In genomic region chr12:50301334-50301733, GRCm38 (mm10) we compare ENCODE assay signal across 10 mouse cellular contexts.
A peak's percentile ranks its signal among the peaks of the same experiment; 100 is the strongest.
DNase-seq lines count a peak whose midpoint lies in the region; ATAC-seq and TF ChIP-seq lines count a peak whose summit lies in the region.
"Had no signal": no experiment of that assay in that cellular context is flagged by ENCODE, and none has a peak within 500 bp of the region (broad histone marks: within the 10 kb centered on the region; RNA-seq: fewer than 3 reads in every experiment).

No protein-coding gene starts in this region.

- no peaks in the 10 kb centered on the region for H3K9me3 ChIP-seq in limb, embryonic 14.5 days (ENCODE audit: control insufficient read depth, low read length)
- H3K9me3 ChIP-seq in limb, embryonic 10.5 days (replicated peaks), result no peaks in the 10 kb centered on the region
- H3K9me3 ChIP-seq in forebrain, embryonic 15.5 days, result no peaks in the 10 kb centered on the region
- no peaks in the 10 kb centered on the region for H3K9me3 ChIP-seq in midbrain, postnatal 0 days (ENCODE audit: low read length)
- H3K9me3 ChIP-seq in heart, embryonic 12.5 days (replicated peaks), result no peaks in the 10 kb centered on the region

- TF ChIP-seq POLR2A in limb, embryonic 14.5 days (IDR thresholded peaks at IDR 0.05; ENCODE audit: borderline replicate concordance, extremely low read depth, insufficient read depth, insufficient read length), result no peak
- no peak for TF ChIP-seq POLR2A in brain, embryonic 14.5 days (IDR thresholded peaks at IDR 0.05; ENCODE audit: borderline replicate concordance, extremely low read depth, insufficient read depth, insufficient read length, poor library complexity, severe bottlenecking)

- no peak for ATAC-seq in limb, embryonic 14.5 days (ENCODE audit: low FRiP score, low read depth)
- ATAC-seq in forebrain, embryonic 15.5 days (replicated peaks), result peak; percentile 89
- ATAC-seq in midbrain, postnatal 0 days (ENCODE audit: low FRiP score), result 0 out of 2 replicates have a peak, but pooled peaks have one; percentile 63
- no peak for ATAC-seq in heart, embryonic 12.5 days (ENCODE audit: insufficient number of reproducible peaks, low FRiP score)
- ATAC-seq: inflammation-experienced regulatory T-cells, adult 6 months had no signal

- TF ChIP-seq CTCF in brain, embryonic 14.5 days (IDR thresholded peaks at IDR 0.05; ENCODE audit: borderline replicate concordance, extremely low read depth, insufficient read depth, insufficient read length), result peak; percentile 25; the same call in 1 of the 2 replicates
- TF ChIP-seq CTCF in midbrain, postnatal 0 days (IDR thresholded peaks at IDR 0.05), result peak; percentile 72

- DNase-seq in limb, embryonic 14.5 days (ENCODE audit: low spot score), result peak; percentile 17
- no peak for DNase-seq in limb, embryonic 10.5 days (ENCODE audit: low spot score)
- DNase-seq in brain, embryonic 14.5 days (ENCODE audit: low read depth), result peak; percentile 94
- DNase-seq in midbrain, postnatal 0 days (ENCODE audit: low spot score), result peak; percentile 74
- no peak for DNase-seq in cerebellum, postnatal 25 days
- no peak for DNase-seq in spleen, postnatal 36 days (ENCODE audit: low spot score in 2 of 2)
- DNase-seq: lung, postnatal 4 days had no signal

- H3K27ac ChIP-seq in limb, embryonic 14.5 days (replicated peaks; ENCODE audit: low read depth, low read length), result no peak overlapping the region
- no peak overlapping the region for H3K27ac ChIP-seq in limb, embryonic 10.5 days
- H3K27ac ChIP-seq in forebrain, embryonic 15.5 days (replicated peaks), result no peak overlapping the region
- no peak overlapping the region for H3K27ac ChIP-seq in midbrain, postnatal 0 days (ENCODE audit: low read depth, low read length)
- no peak overlapping the region for H3K27ac ChIP-seq in heart, embryonic 12.5 days (ENCODE audit: poor library complexity, severe bottlenecking)

- H3K27me3 ChIP-seq in limb, embryonic 14.5 days (ENCODE audit: control insufficient read depth, insufficient read depth, low read length), result no peaks in the 10 kb centered on the region
- no peaks in the 10 kb centered on the region for H3K27me3 ChIP-seq in limb, embryonic 10.5 days (ENCODE audit: low read depth, poor library complexity, severe bottlenecking)
- no peaks in the 10 kb centered on the region for H3K27me3 ChIP-seq in forebrain, embryonic 15.5 days
- H3K27me3 ChIP-seq in midbrain, postnatal 0 days (ENCODE audit: insufficient read depth, low read length), result no peaks in the 10 kb centered on the region
- no peaks in the 10 kb centered on the region for H3K27me3 ChIP-seq in heart, embryonic 12.5 days (replicated peaks)

- H3K36me3 ChIP-seq in limb, embryonic 14.5 days (ENCODE audit: control insufficient read depth, insufficient read depth, low read length), result no peaks in the 10 kb centered on the region
- H3K36me3 ChIP-seq in limb, embryonic 10.5 days, result no peaks in the 10 kb centered on the region
- no peaks in the 10 kb centered on the region for H3K36me3 ChIP-seq in forebrain, embryonic 15.5 days
- no peaks in the 10 kb centered on the region for H3K36me3 ChIP-seq in midbrain, postnatal 0 days (ENCODE audit: insufficient read depth, low read length)
- no peaks in the 10 kb centered on the region for H3K36me3 ChIP-seq in heart, embryonic 12.5 days

- 67% methylated on average over 1 of the region's 1 CpGs for WGBS in limb, embryonic 14.5 days
- 63% methylated on average over 1 of the region's 1 CpGs for WGBS in limb, embryonic 10.5 days
- 17% methylated on average over 1 of the region's 1 CpGs for WGBS in forebrain, embryonic 15.5 days
- WGBS in midbrain, postnatal 0 days, result 26% methylated on average over 1 of the region's 1 CpGs
- 22% methylated on average over 1 of the region's 1 CpGs for WGBS in heart, embryonic 12.5 days

- H3K4me1 ChIP-seq in limb, embryonic 14.5 days (ENCODE audit: control insufficient read depth, insufficient read depth, low read length), result no peaks in the 10 kb centered on the region
- H3K4me1 ChIP-seq in limb, embryonic 10.5 days, result no peaks in the 10 kb centered on the region
- peaks cover 9% of the 10 kb centered on the region for H3K4me1 ChIP-seq in forebrain, embryonic 15.5 days
- no peaks in the 10 kb centered on the region for H3K4me1 ChIP-seq in midbrain, postnatal 0 days (ENCODE audit: insufficient read depth, low read length)
- no peaks in the 10 kb centered on the region for H3K4me1 ChIP-seq in heart, embryonic 12.5 days (replicated peaks)

- H3K9ac ChIP-seq in limb, embryonic 14.5 days (ENCODE audit: low read depth, low read length, severe bottlenecking), result no peak overlapping the region
- H3K9ac ChIP-seq in forebrain, embryonic 15.5 days (replicated peaks), result no peak overlapping the region
- H3K9ac ChIP-seq in midbrain, postnatal 0 days (replicated peaks; ENCODE audit: low read length, poor library complexity, severe bottlenecking), result no peak overlapping the region
- H3K9ac ChIP-seq in heart, embryonic 12.5 days, result no peak overlapping the region

- no peak overlapping the region for H3K4me3 ChIP-seq in limb, embryonic 14.5 days (replicated peaks; ENCODE audit: low read length)
- H3K4me3 ChIP-seq in limb, embryonic 10.5 days, result no peak overlapping the region
- H3K4me3 ChIP-seq in forebrain, embryonic 15.5 days, result no peak overlapping the region
- no peak overlapping the region for H3K4me3 ChIP-seq in midbrain, postnatal 0 days (ENCODE audit: low read depth, low read length)
- H3K4me3 ChIP-seq in heart, embryonic 12.5 days, result no peak overlapping the region

- H3K4me2 ChIP-seq in limb, embryonic 14.5 days (replicated peaks; ENCODE audit: low read depth, low read length, severe bottlenecking), result no peak overlapping the region
- H3K4me2 ChIP-seq in forebrain, embryonic 15.5 days (replicated peaks), result no peak overlapping the region
- H3K4me2 ChIP-seq in midbrain, postnatal 0 days (ENCODE audit: low read depth, low read length, poor library complexity, severe bottlenecking), result no peak overlapping the region
- no peak overlapping the region for H3K4me2 ChIP-seq in heart, embryonic 12.5 days

Comparison
In these comparisons a context has a peak if more than half of its experiments do, and no peak if none do; other contexts are left out.
1. DNase-seq: peak in limb, embryonic 14.5 days (single experiment), brain, embryonic 14.5 days (single experiment) and midbrain, postnatal 0 days (single experiment); none in limb, embryonic 10.5 days (single experiment), cerebellum, postnatal 25 days (0 of 2) and spleen, postnatal 36 days (0 of 2).
2. ATAC-seq: peak in forebrain, embryonic 15.5 days (single experiment) and midbrain, postnatal 0 days (single experiment); none in limb, embryonic 14.5 days (single experiment) and heart, embryonic 12.5 days (single experiment).